ENCODE assay signal across 20 mouse cellular contexts in genomic region chr5:4737013-4737412, GRCm38 (mm10). TPM values are rescaled to one million over a fixed set of nuclear protein-coding genes. Genes with fewer than 3 reads are reported as not detected.
A peak's percentile ranks its signal among the peaks of the same experiment; 100 is the strongest.
DNase-seq lines count a peak whose midpoint lies in the region; ATAC-seq and TF ChIP-seq lines count a peak whose summit lies in the region.
"Had no signal": no experiment of that assay in that cellular context is flagged by ENCODE, and none has a peak within 500 bp of the region (broad histone marks: within the 10 kb centered on the region; RNA-seq: fewer than 3 reads in every experiment).

No protein-coding gene starts in this region.

- peak; percentile 76 for ATAC-seq in kidney, embryonic 16.5 days (ENCODE audit: low FRiP score, low TSS enrichment)
- ATAC-seq in liver, embryonic 12.5 days = peak; percentile 65
- ATAC-seq in stomach, postnatal 0 days (ENCODE audit: low FRiP score, low TSS enrichment) = 0 out of 2 replicates have a peak, but pooled peaks have one; percentile 40
- ATAC-seq: forebrain, embryonic 15.5 days; hindbrain, embryonic 16.5 days had no signal

- no peaks in the 10 kb centered on the region for H3K36me3 ChIP-seq in liver, adult 2 months (ENCODE audit: control insufficient read depth, insufficient read depth, low read length)
- H3K36me3 ChIP-seq in kidney, embryonic 16.5 days (ENCODE audit: insufficient read depth, low read length) = no peaks in the 10 kb centered on the region
- no peaks in the 10 kb centered on the region for H3K36me3 ChIP-seq in liver, embryonic 12.5 days
- no peaks in the 10 kb centered on the region for H3K36me3 ChIP-seq in stomach, postnatal 0 days (ENCODE audit: control insufficient read depth, insufficient read depth, low read length)
- H3K36me3 ChIP-seq: forebrain, embryonic 15.5 days; limb, embryonic 15.5 days; midbrain, embryonic 12.5 days had no signal

- H3K79me2 ChIP-seq in liver, adult 2 months (ENCODE audit: control insufficient read depth, insufficient read depth, low read length) = no peaks in the 10 kb centered on the region

- intact Hi-C loops in gastrocnemius, postnatal 36 days (cut with DNase I) = no loop called here
- intact Hi-C loops in left cerebral cortex, postnatal 4 days (cut with DNase I) = no loop called here

- H3K27ac ChIP-seq in liver, adult 2 months (replicated peaks; ENCODE audit: insufficient read depth, low read depth, low read length) = no peak overlapping the region
- no peak overlapping the region for H3K27ac ChIP-seq in kidney, embryonic 16.5 days (ENCODE audit: low read length)
- H3K27ac ChIP-seq in liver, embryonic 12.5 days = no peak overlapping the region
- no peak overlapping the region for H3K27ac ChIP-seq in stomach, postnatal 0 days (replicated peaks)
- H3K27ac ChIP-seq: forebrain, embryonic 15.5 days; gastrocnemius, adult 2 months; limb, embryonic 15.5 days; midbrain, embryonic 12.5 days had no signal

- 9% methylated on average over 6 of the region's 6 CpGs for WGBS in liver, adult 2 months
- WGBS in kidney, embryonic 16.5 days = 18% methylated on average over 6 of the region's 6 CpGs
- WGBS in liver, embryonic 12.5 days (ENCODE audit: insufficient replicate concordance) = 35% methylated on average over 6 of the region's 6 CpGs
- 29% methylated on average over 6 of the region's 6 CpGs for WGBS in stomach, postnatal 0 days

- peaks cover 9% of the 10 kb centered on the region; the same call in 1 of the 2 replicates for H3K4me1 ChIP-seq in liver, adult 2 months (ENCODE audit: control insufficient read depth, insufficient read depth, low read length)
- H3K4me1 ChIP-seq in kidney, embryonic 16.5 days (ENCODE audit: insufficient read depth, low read length) = peaks cover 17% of the 10 kb centered on the region
- no peaks in the 10 kb centered on the region for H3K4me1 ChIP-seq in liver, embryonic 12.5 days
- no peaks in the 10 kb centered on the region for H3K4me1 ChIP-seq in stomach, postnatal 0 days (replicated peaks; ENCODE audit: control insufficient read depth, insufficient read depth)

- DNase-seq in liver, adult 2 months (ENCODE audit: extremely low read depth, low read depth, low spot score) = peak; percentile 95
- no peak for DNase-seq in liver
- DNase-seq in stomach, postnatal 0 days (ENCODE audit: low spot score) = no peak
- DNase-seq in thymus, postnatal 4 days = no peak
- DNase-seq in gastrocnemius, postnatal 36 days = no peak
- DNase-seq in left cerebral cortex, postnatal 4 days = no peak
- DNase-seq: B cell, adult 2 months; cerebellum, adult 18-20 months; gastrocnemius, adult 2 months; heart, adult 18-20 months; lung, postnatal 36 days; right cerebral cortex, adult 18-20 months; spleen, adult 18-20 months had no signal

- H3K9me3 ChIP-seq in kidney, embryonic 16.5 days (ENCODE audit: low read length) = no peaks in the 10 kb centered on the region
- no peaks in the 10 kb centered on the region for H3K9me3 ChIP-seq in liver, embryonic 12.5 days (replicated peaks)
- no peaks in the 10 kb centered on the region for H3K9me3 ChIP-seq in stomach, postnatal 0 days (ENCODE audit: control insufficient read depth, low read length)
- H3K9me3 ChIP-seq: forebrain, embryonic 15.5 days; limb, embryonic 15.5 days; midbrain, embryonic 12.5 days had no signal

- no peak for TF ChIP-seq POLR2A in liver, adult 2 months (IDR thresholded peaks at IDR 0.05; ENCODE audit: extremely low read depth, insufficient read depth, low read length)

- no peak for TF ChIP-seq EP300 in stomach, postnatal 0 days (optimal IDR thresholded peaks at IDR 0.05)

- no peaks in the 10 kb centered on the region for H3K27me3 ChIP-seq in liver, adult 2 months (ENCODE audit: control insufficient read depth, insufficient read depth, low read length)
- H3K27me3 ChIP-seq in kidney, embryonic 16.5 days (ENCODE audit: insufficient read depth, low read length) = no peaks in the 10 kb centered on the region
- H3K27me3 ChIP-seq in liver, embryonic 12.5 days (replicated peaks) = no peaks in the 10 kb centered on the region
- H3K27me3 ChIP-seq in stomach, postnatal 0 days (ENCODE audit: control insufficient read depth, insufficient read depth, low read length) = no peaks in the 10 kb centered on the region
- H3K27me3 ChIP-seq: forebrain, embryonic 15.5 days; limb, embryonic 15.5 days; midbrain, embryonic 12.5 days had no signal

- TF ChIP-seq CTCF in liver, adult 2 months (IDR thresholded peaks at IDR 0.05; ENCODE audit: low read depth, low read length) = no peak
- TF ChIP-seq CTCF in stomach, postnatal 0 days (IDR thresholded peaks at IDR 0.05; ENCODE audit: low read depth) = no peak

- H3K4me3 ChIP-seq in liver, adult 2 months (ENCODE audit: insufficient read depth, low read depth, low read length) = no peak overlapping the region
- no peak overlapping the region for H3K4me3 ChIP-seq in kidney, embryonic 16.5 days (ENCODE audit: low read length)
- H3K4me3 ChIP-seq in liver, embryonic 12.5 days = no peak overlapping the region
- H3K4me3 ChIP-seq in stomach, postnatal 0 days (ENCODE audit: low read depth, low read length) = no peak overlapping the region
- H3K4me3 ChIP-seq: forebrain, embryonic 15.5 days; gastrocnemius, adult 2 months; limb, embryonic 15.5 days; midbrain, embryonic 12.5 days; myocyte had no signal

- H3K4me2 ChIP-seq in kidney, embryonic 16.5 days (replicated peaks; ENCODE audit: low read depth, low read length) = no peak overlapping the region
- H3K4me2 ChIP-seq in liver, embryonic 12.5 days = no peak overlapping the region
- H3K4me2 ChIP-seq in stomach, postnatal 0 days (replicated peaks; ENCODE audit: low read depth) = no peak overlapping the region
- H3K4me2 ChIP-seq: forebrain, embryonic 15.5 days; limb, embryonic 15.5 days; midbrain, embryonic 12.5 days had no signal

- no peak overlapping the region for H3K9ac ChIP-seq in liver, adult 2 months (ENCODE audit: low read depth, low read length)
- H3K9ac ChIP-seq in kidney, embryonic 16.5 days (replicated peaks; ENCODE audit: low read length) = no peak overlapping the region
- H3K9ac ChIP-seq in liver, embryonic 12.5 days = no peak overlapping the region
- H3K9ac ChIP-seq in stomach, postnatal 0 days (ENCODE audit: low read length) = no peak overlapping the region
- H3K9ac ChIP-seq: forebrain, embryonic 15.5 days; limb, embryonic 15.5 days; midbrain, embryonic 12.5 days had no signal

RNA-seq across cellular contexts. Expression of gene Fzd1, which starts 20.8 kb away (rescaled TPM):
- 3.2 and 4.4 TPM in 2 replicates for total RNA-seq in liver, adult 2 months (2014; rRNA removed)
- polyA plus RNA-seq in liver, adult 2 months (2012; rRNA removed) = 5.0 and 6.5 TPM in 2 replicates
- 37.5 and 38.8 TPM in 2 replicates for polyA plus RNA-seq in kidney, embryonic 16.5 days (2015; fragmentation: Nextera tagmentation; extraction: Ambion mirVana)
- 13.2 and 14.1 TPM in 2 replicates for polyA plus RNA-seq in liver, embryonic 12.5 days (2016; fragmentation: Nextera tagmentation; extraction: Ambion mirVana)
- 18.5 and 19.6 TPM in 2 replicates for polyA plus RNA-seq in stomach, postnatal 0 days (2015; fragmentation: Nextera tagmentation; extraction: Ambion mirVana)
- 1 to 10 TPM; 3.1 to 3.3 TPM for total RNA-seq in gastrocnemius, postnatal 36 days (2021)
- 10 to 100 TPM; 13.2 to 14.0 TPM for total RNA-seq in left cerebral cortex, postnatal 4 days (2021)
